Mouse (Mus musculus) kidney, adult 2 months (tissue): Measurements from ENCODE around the gene Dctn1.

Experiments used
- CTCF ChIP-seq: fragments of 200-500 bp; conservative IDR thresholded peaks from 2 replicates; pipeline ENCODE4 v1.5.1; 2011; ENCODE audit warnings: low read depth, mild to moderate bottlenecking, control low read depth, low read length, moderate library complexity, mixed read lengths; ENCODE audit not compliant: insufficient read depth, insufficient read length
- POLR2A ChIP-seq: fragments of 200-500 bp; IDR thresholded peaks from one replicate; pipeline ENCODE4 v1.6.1; 2011; ENCODE audit warnings: low read depth, low read length, control low read depth

GRCm38 (mm10) chr6:83165026-83165606 lies 604 bp upstream of the Dctn1 start:
- TF ChIP-seq CTCF, result no peak
- TF ChIP-seq POLR2A, result no peak
